Mouse (Mus musculus): ENCODE results near the gene Shroom3.

DNA sequence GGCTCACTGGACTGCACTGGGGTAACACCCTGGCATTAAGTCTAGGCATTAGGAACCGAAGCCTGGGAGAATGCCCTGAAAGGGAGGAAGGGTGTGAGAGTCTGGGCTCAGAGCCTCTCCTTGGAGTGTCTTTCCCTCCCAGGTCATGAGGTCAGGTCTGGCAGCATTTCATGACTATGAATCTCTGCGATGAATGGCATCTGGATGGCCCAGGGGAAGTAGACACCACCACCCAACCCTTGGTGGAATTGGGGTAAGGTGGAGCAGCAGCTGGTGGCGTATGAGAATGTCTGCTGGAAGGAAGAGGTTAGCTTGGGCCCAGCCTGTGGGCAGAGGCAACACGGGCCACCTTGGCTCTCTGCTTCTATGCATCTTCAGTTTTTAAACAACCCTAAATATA, 171.7 kb downstream of the Shroom3 start:
- TF ChIP-seq CTCF (IDR thresholded peaks at IDR 0.05; ENCODE audit: low read depth, low read length) (no peak), POLR2A (IDR thresholded peaks at IDR 0.05; ENCODE audit: borderline replicate concordance, low read depth, low read length) (no peak)

All from bone marrow macrophage, adult 2 months (primary cell).